Mouse (Mus musculus): ENCODE measurements around the gene Zfp446. TPM values are rescaled to one million over a fixed set of nuclear protein-coding genes. Genes with fewer than 3 reads are reported as not detected.

Zfp446 gene
- polyA plus RNA-seq, 1 experiment from 2014 or later, result 5.2 TPM

- no peaks in the 10 kb centered on the region for H3K9me3 ChIP-seq (ENCODE audit: control insufficient read depth, low read length)
- H3K27ac ChIP-seq (replicated peaks in 1 of 2; ENCODE audit: control insufficient read depth in 1 of 2, insufficient read depth in 1 of 2, low read depth in 2 of 2, low read length in 2 of 2), result no peak overlapping the region
- H3K36me3 ChIP-seq (ENCODE audit: control insufficient read depth, insufficient read depth, low read length), result peaks cover 85% of the 10 kb centered on the region
- H3K4me2 ChIP-seq (ENCODE audit: low read length), result no peak overlapping the region
- no peak for ATAC-seq (ENCODE audit: insufficient number of reproducible peaks, insufficient read depth, low FRiP score, low read depth)
- 93% methylated on average over 4 of the region's 4 CpGs for WGBS
- peaks cover 9 to 24% of the 10 kb centered on the region in 2 experiments for H3K4me1 ChIP-seq (ENCODE audit: control insufficient read depth in 2 of 2, insufficient read depth in 2 of 2, low read length in 2 of 2)
- no peak overlapping the region for H3K9ac ChIP-seq (ENCODE audit: low read length)
- H3K4me3 ChIP-seq (ENCODE audit: control insufficient read depth in 1 of 2, insufficient read depth in 1 of 2, low read depth in 1 of 2, low read length in 2 of 2), result no peak overlapping the region
- no peaks in the 10 kb centered on the region for H3K27me3 ChIP-seq (ENCODE audit: control insufficient read depth, insufficient read depth, low read length)
Observed at GRCm38 (mm10) chr7:13028986-13029385, 51.3 kb downstream of the Zfp446 start.

DNA sequence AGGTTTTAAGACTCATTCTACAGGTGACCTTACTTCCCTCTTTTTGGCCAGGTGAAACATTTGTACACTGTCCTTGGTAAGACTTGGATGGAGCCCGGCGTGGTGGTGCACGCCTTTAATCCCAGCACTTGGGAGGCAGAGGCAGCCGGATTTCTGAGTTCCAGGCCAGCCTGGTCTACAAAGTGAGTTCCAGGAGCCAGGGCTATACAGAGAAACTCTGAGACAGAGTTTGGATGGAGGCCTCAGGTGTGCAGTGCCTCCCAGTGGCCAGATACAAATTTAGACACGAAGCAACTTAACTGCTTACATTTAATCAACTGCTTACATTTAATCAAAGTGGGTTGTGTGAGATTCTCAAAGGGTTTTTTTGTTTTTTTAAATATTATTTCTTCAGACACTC lies 53.4 kb downstream of the Zfp446 start:
- peaks cover 89% of the 10 kb centered on the region for H3K36me3 ChIP-seq (ENCODE audit: control insufficient read depth, insufficient read depth, low read length)
- no peak overlapping the region for H3K27ac ChIP-seq (replicated peaks in 1 of 2; ENCODE audit: control insufficient read depth in 1 of 2, insufficient read depth in 1 of 2, low read depth in 2 of 2, low read length in 2 of 2)
- H3K27me3 ChIP-seq (ENCODE audit: control insufficient read depth, insufficient read depth, low read length), result no peaks in the 10 kb centered on the region
- H3K4me1 ChIP-seq (ENCODE audit: control insufficient read depth in 2 of 2, insufficient read depth in 2 of 2, low read length in 2 of 2), result peaks cover 6 to 22% of the 10 kb centered on the region in 2 experiments
- no peak overlapping the region for H3K4me2 ChIP-seq (ENCODE audit: low read length)
- H3K9me3 ChIP-seq (ENCODE audit: control insufficient read depth, low read length), result no peaks in the 10 kb centered on the region
- no peak for ATAC-seq (ENCODE audit: insufficient number of reproducible peaks, insufficient read depth, low FRiP score, low read depth)
- WGBS, result 78% methylated on average over 5 of the region's 5 CpGs
- no peak overlapping the region for H3K4me3 ChIP-seq (ENCODE audit: control insufficient read depth in 1 of 2, insufficient read depth in 1 of 2, low read depth in 1 of 2, low read length in 2 of 2)
- H3K9ac ChIP-seq (ENCODE audit: low read length), result no peak overlapping the region

DNA sequence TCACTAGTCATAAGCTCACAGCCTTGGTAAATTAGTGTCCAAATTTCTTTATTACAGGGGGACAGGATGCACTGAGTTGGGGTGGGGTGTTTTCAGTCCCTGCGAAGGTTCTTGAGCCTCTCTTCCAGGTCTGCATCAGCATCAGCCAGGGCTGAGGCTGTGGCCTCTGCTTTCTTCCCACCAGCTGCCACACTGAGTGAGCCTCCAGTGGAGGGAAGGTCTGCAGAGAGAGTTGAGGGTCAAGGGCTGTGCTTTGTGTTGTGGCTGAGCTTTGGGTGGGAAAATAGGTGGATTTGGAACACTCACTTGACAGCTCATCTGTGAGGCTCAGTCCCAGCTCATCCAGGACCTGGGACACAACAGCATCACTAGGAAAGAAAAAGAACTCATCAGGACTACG lies 54.3 kb downstream of the Zfp446 start:
- Histone ChIP-seq H3K4me1 (ENCODE audit: control insufficient read depth in 2 of 2, insufficient read depth in 2 of 2, low read length in 2 of 2) (peaks cover 5 to 24% of the 10 kb centered on the region in 2 experiments), H3K9ac (ENCODE audit: low read length) (no peak overlapping the region), H3K4me2 (ENCODE audit: low read length) (no peak overlapping the region), H3K9me3 (ENCODE audit: control insufficient read depth, low read length) (no peaks in the 10 kb centered on the region), H3K27me3 (ENCODE audit: control insufficient read depth, insufficient read depth, low read length) (no peaks in the 10 kb centered on the region), H3K4me3 (ENCODE audit: control insufficient read depth in 1 of 2, insufficient read depth in 1 of 2, low read depth in 1 of 2, low read length in 2 of 2) (no peak overlapping the region), H3K27ac (replicated peaks in 1 of 2; ENCODE audit: control insufficient read depth in 1 of 2, insufficient read depth in 1 of 2, low read depth in 2 of 2, low read length in 2 of 2) (no peak overlapping the region), H3K36me3 (ENCODE audit: control insufficient read depth, insufficient read depth, low read length) (peaks cover 84% of the 10 kb centered on the region)
- 76% methylated on average over 2 of the region's 2 CpGs for WGBS
- ATAC-seq (ENCODE audit: insufficient number of reproducible peaks, insufficient read depth, low FRiP score, low read depth), result no peak

DNA sequence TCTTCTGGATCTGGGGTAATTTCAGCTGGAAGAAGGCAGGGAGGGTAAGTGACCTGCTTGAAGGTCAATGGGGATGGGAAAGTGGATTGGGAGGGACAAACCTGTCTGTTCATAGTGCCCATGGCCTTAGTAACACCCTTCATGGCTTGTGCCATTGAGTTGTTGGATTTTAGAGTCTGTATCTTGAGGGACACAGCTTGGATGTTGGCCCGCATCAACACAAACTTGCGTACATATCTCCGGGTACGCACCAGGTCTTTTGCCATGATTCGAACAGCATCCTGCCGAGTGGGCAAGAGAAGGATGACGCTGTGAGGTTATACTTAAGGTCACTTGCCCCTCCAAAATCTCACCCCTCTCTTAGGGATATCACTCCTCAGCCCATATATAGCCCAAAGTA lies 54.9 kb downstream of the Zfp446 start:
- Histone ChIP-seq H3K4me1 (ENCODE audit: control insufficient read depth in 2 of 2, insufficient read depth in 2 of 2, low read length in 2 of 2) (peaks cover 5 to 25% of the 10 kb centered on the region in 2 experiments), H3K4me3 (ENCODE audit: control insufficient read depth in 1 of 2, insufficient read depth in 1 of 2, low read depth in 1 of 2, low read length in 2 of 2) (no peak overlapping the region), H3K27ac (replicated peaks in 1 of 2; ENCODE audit: control insufficient read depth in 1 of 2, insufficient read depth in 1 of 2, low read depth in 2 of 2, low read length in 2 of 2) (no peak overlapping the region), H3K9me3 (ENCODE audit: control insufficient read depth, low read length) (no peaks in the 10 kb centered on the region), H3K36me3 (ENCODE audit: control insufficient read depth, insufficient read depth, low read length) (peaks cover 78% of the 10 kb centered on the region), H3K9ac (ENCODE audit: low read length) (no peak overlapping the region), H3K27me3 (ENCODE audit: control insufficient read depth, insufficient read depth, low read length) (no peaks in the 10 kb centered on the region), H3K4me2 (ENCODE audit: low read length) (no peak overlapping the region)
- WGBS, result 87% methylated on average over 7 of the region's 7 CpGs
- no peak for ATAC-seq (ENCODE audit: insufficient number of reproducible peaks, insufficient read depth, low FRiP score, low read depth)

DNA sequence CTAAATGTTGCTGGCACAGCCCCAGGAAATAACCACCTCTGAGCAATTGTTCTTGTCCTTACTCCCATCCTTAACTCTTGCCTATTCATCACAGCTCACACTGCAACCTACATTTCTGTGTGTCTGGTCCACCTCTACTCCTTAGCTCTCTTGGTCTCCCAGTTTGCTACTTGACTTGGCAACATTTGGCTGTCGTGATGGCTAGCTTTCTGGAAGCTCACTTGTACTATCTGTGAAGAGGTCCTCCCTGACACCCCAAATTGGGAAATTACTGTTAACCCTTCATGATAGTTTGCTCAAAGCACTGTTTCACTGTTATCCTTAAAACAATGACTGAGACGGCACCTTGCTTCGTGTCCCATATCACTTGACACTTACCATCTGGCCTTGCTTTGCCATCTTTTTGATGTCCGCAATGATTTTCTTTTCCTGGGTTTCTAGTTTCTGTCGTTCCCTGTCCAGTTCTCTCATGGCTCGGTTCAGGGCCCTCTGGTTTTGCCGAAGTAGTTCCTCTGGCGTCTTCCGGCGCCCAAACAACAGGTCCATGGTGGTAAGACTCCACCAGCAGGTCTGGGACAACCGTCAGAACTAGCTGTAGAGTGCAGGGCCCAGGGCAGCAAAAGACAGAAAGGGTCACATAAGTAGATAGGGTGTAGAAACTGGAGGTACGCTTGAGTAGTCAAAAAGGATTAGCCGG lies 56.0 kb downstream of the Zfp446 start:
- Histone ChIP-seq H3K9ac (ENCODE audit: low read length) (peak overlapping the region; percentile 92), H3K9me3 (ENCODE audit: control insufficient read depth, low read length) (no peaks in the 10 kb centered on the region), H3K4me2 (ENCODE audit: low read length) (peak overlapping the region; percentile 95), H3K27me3 (ENCODE audit: control insufficient read depth, insufficient read depth, low read length) (no peaks in the 10 kb centered on the region), H3K4me3 (ENCODE audit: control insufficient read depth in 1 of 2, insufficient read depth in 1 of 2, low read depth in 1 of 2, low read length in 2 of 2) (peak overlapping the region; percentile 56 to 69), H3K4me1 (ENCODE audit: control insufficient read depth in 2 of 2, insufficient read depth in 2 of 2, low read length in 2 of 2) (peaks cover 6 to 25% of the 10 kb centered on the region in 2 experiments), H3K36me3 (ENCODE audit: control insufficient read depth, insufficient read depth, low read length) (peaks cover 68% of the 10 kb centered on the region), H3K27ac (replicated peaks in 1 of 2; ENCODE audit: control insufficient read depth in 1 of 2, insufficient read depth in 1 of 2, low read depth in 2 of 2, low read length in 2 of 2) (peak overlapping the region; percentile 78 to 91; a peak in 3 of 4 replicates)
- 41% methylated on average over 13 of the region's 13 CpGs for WGBS
- ATAC-seq (ENCODE audit: insufficient number of reproducible peaks, insufficient read depth, low FRiP score, low read depth), result no peak

- peak within 1 kb of the TSS; percentile 56 to 69 for H3K4me3 ChIP-seq (ENCODE audit: control insufficient read depth in 1 of 2, insufficient read depth in 1 of 2, low read depth in 1 of 2, low read length in 2 of 2)
- H3K4me2 ChIP-seq (ENCODE audit: low read length), result peak within 1 kb of the TSS; percentile 95
- peak; percentile 74 for ATAC-seq (ENCODE audit: insufficient number of reproducible peaks, insufficient read depth, low FRiP score, low read depth)
- peak within 1 kb of the TSS; percentile 92 for H3K9ac ChIP-seq (ENCODE audit: low read length)
- no peaks in the 10 kb centered on the region for H3K9me3 ChIP-seq (ENCODE audit: control insufficient read depth, low read length)
- H3K27ac ChIP-seq (replicated peaks in 1 of 2; ENCODE audit: control insufficient read depth in 1 of 2, insufficient read depth in 1 of 2, low read depth in 2 of 2, low read length in 2 of 2), result peak within 1 kb of the TSS; percentile 78 to 91
- H3K36me3 ChIP-seq (ENCODE audit: control insufficient read depth, insufficient read depth, low read length), result peaks cover 60% of the 10 kb centered on the region
- no peaks in the 10 kb centered on the region for H3K27me3 ChIP-seq (ENCODE audit: control insufficient read depth, insufficient read depth, low read length)
- peaks cover 11 to 33% of the 10 kb centered on the region in 2 experiments for H3K4me1 ChIP-seq (ENCODE audit: control insufficient read depth in 2 of 2, insufficient read depth in 2 of 2, low read length in 2 of 2)
- WGBS, result 1% methylated on average over 42 of the region's 45 CpGs
Observed at GRCm38 (mm10) chr7:13034148-13034977, 56.7 kb downstream of the Zfp446 start, which contains the start of gene Chmp2a. TSS of gene Chmp2a (minus strand) at chr7:13034807.

All from heart, embryonic 14.5 days (tissue).